Mouse (Mus musculus): Measurements from ENCODE around the gene Olfr314. TPM values are rescaled to one million over a fixed set of nuclear protein-coding genes. Genes with fewer than 3 reads are reported as not detected.
"Not testable (repeated sequence)": the region's sequence is repeated elsewhere in the genome, so short reads cannot be mapped to it uniquely, and the experiment has no call there.

The Olfr314 gene
- polyA plus RNA-seq, 1 experiment = not detected

DNA sequence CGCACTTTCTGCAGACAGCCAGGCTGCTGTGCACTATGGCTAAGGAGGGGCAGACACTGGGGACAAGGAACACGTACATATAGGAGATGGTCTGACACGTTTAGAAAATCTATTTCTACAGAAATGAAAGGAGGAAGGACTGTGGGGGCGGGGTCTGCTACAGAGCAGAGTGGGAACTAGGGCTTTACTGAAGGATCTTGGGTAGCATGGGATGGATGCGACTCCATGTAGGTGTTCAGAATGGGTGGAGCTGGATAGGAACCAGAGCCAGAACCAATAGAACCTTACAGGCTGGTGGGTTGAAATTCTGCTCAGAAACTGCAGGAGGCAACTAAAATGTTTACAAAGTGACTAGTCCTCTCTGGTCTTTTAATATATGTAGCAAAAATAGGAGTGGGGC, 17.0 kb downstream of the Olfr314 start:
- DNase-seq = no peak
- Histone ChIP-seq H3K27ac (ENCODE audit: insufficient read depth, low read depth, low read length) (no peak overlapping the region), H3K4me3 (ENCODE audit: insufficient read depth, low read depth, low read length) (no peak overlapping the region), H3K36me3 (ENCODE audit: control insufficient read depth, insufficient read depth, low read length) (no peaks in the 10 kb centered on the region), H3K27me3 (replicated peaks; ENCODE audit: control insufficient read depth, insufficient read depth, low read length) (no peaks in the 10 kb centered on the region), H3K4me1 (ENCODE audit: control insufficient read depth, insufficient read depth, low read length) (no peaks in the 10 kb centered on the region)
- WGBS = 76% methylated on average over 5 of the region's 5 CpGs
- TF ChIP-seq CTCF (conservative IDR thresholded peaks at IDR 0.05; ENCODE audit: insufficient read depth, insufficient read length, low read depth, low read length) = no peak
- TF ChIP-seq POLR2A (IDR thresholded peaks at IDR 0.05; ENCODE audit: low read depth, low read length) = no peak

DNA sequence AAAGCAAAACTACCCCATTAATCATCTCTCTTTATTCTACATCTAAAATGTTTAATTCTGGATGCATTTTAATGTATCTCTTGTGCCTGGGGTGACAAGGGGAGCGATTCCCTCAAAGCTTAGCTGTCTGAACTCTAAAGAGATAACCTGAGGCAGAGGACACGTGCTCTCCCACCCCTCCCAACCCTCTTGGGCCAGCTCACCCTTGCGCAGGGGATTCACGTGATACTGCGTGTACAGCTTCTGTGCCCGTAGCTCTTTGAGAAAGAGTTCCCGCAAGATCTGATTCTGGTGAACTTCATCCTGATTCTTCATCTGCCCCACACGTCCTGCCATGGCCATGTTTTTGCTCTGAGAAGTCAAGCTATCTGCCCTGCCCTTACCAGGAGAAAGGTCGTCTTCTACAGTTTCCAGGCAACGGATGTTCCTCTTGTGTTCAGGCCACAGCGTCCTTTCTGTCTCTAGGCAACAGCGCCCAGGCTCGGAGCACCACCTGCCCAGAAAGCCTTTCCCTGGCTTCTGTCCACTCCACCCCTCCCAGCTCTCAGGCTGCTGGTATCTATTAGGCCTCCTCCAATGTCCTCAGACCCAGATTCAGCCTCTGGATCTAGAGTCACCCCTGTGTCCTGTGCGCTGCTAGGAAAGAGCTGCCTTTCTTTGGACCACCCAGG, 18.9 kb downstream of the Olfr314 start, which contains the start of gene Fam183b:
Gene Fam183b, minus strand, starts transcription at position 403 of the 671 bp plus-strand sequence.
- Histone ChIP-seq H3K27ac (ENCODE audit: insufficient read depth, low read depth, low read length) (no peak within 1 kb of the TSS), H3K27me3 (replicated peaks; ENCODE audit: control insufficient read depth, insufficient read depth, low read length) (no peaks in the 10 kb centered on the region), H3K4me1 (ENCODE audit: control insufficient read depth, insufficient read depth, low read length) (no peaks in the 10 kb centered on the region), H3K36me3 (ENCODE audit: control insufficient read depth, insufficient read depth, low read length) (no peaks in the 10 kb centered on the region), H3K4me3 (ENCODE audit: insufficient read depth, low read depth, low read length) (no peak within 1 kb of the TSS)
- WGBS = 44% methylated on average over 14 of the region's 14 CpGs
- TF ChIP-seq POLR2A (IDR thresholded peaks at IDR 0.05; ENCODE audit: low read depth, low read length) (no peak), CTCF (conservative IDR thresholded peaks at IDR 0.05; ENCODE audit: insufficient read depth, insufficient read length, low read depth, low read length) (no peak)
- no peak for DNase-seq

DNA sequence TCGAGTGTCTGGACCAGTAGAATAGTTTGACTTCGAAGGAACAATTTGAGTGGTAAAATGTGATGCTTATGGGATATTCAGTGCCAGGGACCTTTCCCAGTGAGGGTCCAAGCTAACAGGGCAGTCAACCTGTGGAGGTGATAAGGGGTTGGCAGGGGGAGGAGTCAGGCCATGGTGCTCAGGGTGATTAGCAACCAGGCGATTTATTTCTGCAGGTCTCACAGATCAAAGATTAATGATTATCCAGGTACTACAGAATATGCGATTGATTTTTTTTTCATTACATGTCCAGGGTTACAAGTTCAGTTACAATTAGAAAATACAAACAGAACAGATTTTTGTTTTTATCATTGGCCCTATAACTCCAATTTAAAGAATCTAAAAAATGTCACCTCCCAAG, 21.1 kb downstream of the Olfr314 start:
- Histone ChIP-seq H3K4me1 (ENCODE audit: control insufficient read depth, insufficient read depth, low read length) (no peaks in the 10 kb centered on the region), H3K36me3 (ENCODE audit: control insufficient read depth, insufficient read depth, low read length) (no peaks in the 10 kb centered on the region), H3K27ac (ENCODE audit: insufficient read depth, low read depth, low read length) (no peak overlapping the region), H3K27me3 (replicated peaks; ENCODE audit: control insufficient read depth, insufficient read depth, low read length) (no peaks in the 10 kb centered on the region), H3K4me3 (ENCODE audit: insufficient read depth, low read depth, low read length) (no peak overlapping the region)
- no peak for DNase-seq
- 48% methylated on average over 4 of the region's 4 CpGs for WGBS
- TF ChIP-seq CTCF (conservative IDR thresholded peaks at IDR 0.05; ENCODE audit: insufficient read depth, insufficient read length, low read depth, low read length) = no peak
- TF ChIP-seq POLR2A (IDR thresholded peaks at IDR 0.05; ENCODE audit: low read depth, low read length) = no peak

DNA sequence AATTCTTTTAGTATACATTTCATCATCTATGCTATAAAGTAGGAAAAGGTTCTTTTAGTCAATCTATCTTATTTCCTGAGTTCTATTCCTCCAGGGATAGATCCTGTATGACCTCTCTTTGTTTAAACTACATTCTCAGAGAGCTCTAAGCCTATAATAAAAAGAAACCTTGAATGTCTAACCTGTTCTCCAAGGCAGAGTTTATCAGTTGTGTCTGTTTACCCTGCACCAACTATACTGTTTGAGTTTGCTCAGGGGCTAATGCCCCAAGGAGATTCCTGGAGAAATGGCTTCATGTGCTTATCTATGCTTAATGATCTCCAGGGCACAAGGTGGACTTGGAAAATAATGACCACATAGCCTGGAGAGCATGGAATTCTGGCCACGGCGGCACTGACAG, 21.6 kb downstream of the Olfr314 start:
- TF ChIP-seq POLR2A (IDR thresholded peaks at IDR 0.05; ENCODE audit: low read depth, low read length) = no peak
- no peak for TF ChIP-seq CTCF (conservative IDR thresholded peaks at IDR 0.05; ENCODE audit: insufficient read depth, insufficient read length, low read depth, low read length)
- no peak for DNase-seq
- no peaks in the 10 kb centered on the region for H3K27me3 ChIP-seq (replicated peaks; ENCODE audit: control insufficient read depth, insufficient read depth, low read length)

DNA sequence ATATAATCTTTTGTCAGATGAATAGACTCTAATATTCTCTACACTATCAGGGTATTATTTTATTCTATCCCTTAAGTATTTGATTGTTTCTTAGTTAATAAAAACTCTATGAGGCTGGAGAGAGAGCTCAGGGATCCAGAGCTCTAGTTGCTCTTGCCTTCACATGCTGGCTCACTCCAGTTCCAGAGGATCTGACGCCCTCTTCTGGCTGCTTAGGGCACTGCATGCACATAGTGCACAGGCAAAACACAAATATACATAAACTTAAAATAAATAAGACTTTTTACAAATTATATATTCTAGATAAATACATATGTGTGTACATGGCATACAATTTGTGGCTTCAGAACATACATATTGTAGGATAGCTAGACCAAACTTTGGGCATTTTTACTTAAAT, 29.2 kb downstream of the Olfr314 start:
- TF ChIP-seq CTCF (conservative IDR thresholded peaks at IDR 0.05; ENCODE audit: insufficient read depth, insufficient read length, low read depth, low read length) (peak; percentile 50), POLR2A (IDR thresholded peaks at IDR 0.05; ENCODE audit: low read depth, low read length) (no peak)

More for the DNA sequence above, 21.6 kb downstream of the Olfr314 start:
- H3K4me3 ChIP-seq (ENCODE audit: insufficient read depth, low read depth, low read length) = no peak overlapping the region
- WGBS = 55% methylated on average over 2 of the region's 2 CpGs
- no peaks in the 10 kb centered on the region for H3K4me1 ChIP-seq (ENCODE audit: control insufficient read depth, insufficient read depth, low read length)
- H3K27ac ChIP-seq (ENCODE audit: insufficient read depth, low read depth, low read length) = no peak overlapping the region
- no peaks in the 10 kb centered on the region for H3K36me3 ChIP-seq (ENCODE audit: control insufficient read depth, insufficient read depth, low read length)

DNA sequence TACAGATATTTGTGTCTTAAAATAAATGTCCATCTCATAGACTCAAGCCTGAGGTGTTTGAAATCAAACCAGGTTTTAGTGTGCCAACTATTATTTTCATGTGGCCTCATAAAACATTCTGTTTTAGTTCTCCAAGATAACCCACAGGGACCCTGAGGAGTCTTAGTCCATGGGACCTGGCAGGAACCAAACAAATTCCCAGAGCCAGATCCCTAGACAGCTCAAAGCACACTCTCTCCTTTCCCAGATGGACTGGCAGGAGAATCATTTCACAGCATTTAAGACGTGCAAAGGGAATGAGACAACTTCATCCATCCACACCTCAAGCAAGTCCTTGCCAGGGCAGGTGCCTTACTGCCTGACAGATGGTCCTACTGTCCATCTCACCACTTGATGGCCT, 31.9 kb downstream of the Olfr314 start, which contains the start of gene Olfr313:
Gene Olfr313, plus strand, starts transcription at position 301 of the 400 bp plus-strand sequence.
- H3K27ac ChIP-seq (ENCODE audit: insufficient read depth, low read depth, low read length); H3K4me3 ChIP-seq (ENCODE audit: insufficient read depth, low read depth, low read length); H3K4me1 ChIP-seq (ENCODE audit: control insufficient read depth, insufficient read depth, low read length); DNase-seq; H3K27me3 ChIP-seq (replicated peaks; ENCODE audit: control insufficient read depth, insufficient read depth, low read length); H3K36me3 ChIP-seq (ENCODE audit: control insufficient read depth, insufficient read depth, low read length): not testable (repeated sequence)
- WGBS = 54% methylated on average over 1 of the region's 1 CpGs

More for the DNA sequence above, 29.2 kb downstream of the Olfr314 start:
- WGBS = 13% methylated on average over 1 of the region's 1 CpGs
- Histone ChIP-seq H3K4me1 (ENCODE audit: control insufficient read depth, insufficient read depth, low read length) (no peaks in the 10 kb centered on the region), H3K27me3 (replicated peaks; ENCODE audit: control insufficient read depth, insufficient read depth, low read length) (no peaks in the 10 kb centered on the region), H3K4me3 (ENCODE audit: insufficient read depth, low read depth, low read length) (no peak overlapping the region), H3K27ac (ENCODE audit: insufficient read depth, low read depth, low read length) (no peak overlapping the region), H3K36me3 (ENCODE audit: control insufficient read depth, insufficient read depth, low read length) (no peaks in the 10 kb centered on the region)
- no peak for DNase-seq

DNA sequence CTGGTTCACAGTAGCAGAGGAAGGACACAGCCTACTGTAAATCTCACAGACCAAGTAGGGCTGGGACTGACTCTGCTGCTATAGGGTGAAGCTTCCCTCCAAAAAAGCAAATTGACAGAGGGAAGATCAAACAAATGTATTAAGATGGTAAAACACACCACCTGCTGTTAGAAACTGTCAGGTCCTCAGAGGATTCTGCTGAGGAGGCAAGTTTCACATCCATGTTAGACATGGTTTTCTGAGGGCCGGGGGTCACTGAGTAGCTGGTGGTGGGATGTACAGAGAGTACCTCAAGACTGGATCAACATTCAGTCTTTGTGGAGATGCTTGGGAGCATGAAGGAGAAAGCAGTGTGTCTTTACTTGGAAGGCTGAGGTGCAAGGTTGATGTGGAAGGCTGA, 32.9 kb downstream of the Olfr314 start:
- Histone ChIP-seq H3K4me3 (ENCODE audit: insufficient read depth, low read depth, low read length) (no peak overlapping the region), H3K4me1 (ENCODE audit: control insufficient read depth, insufficient read depth, low read length) (no peaks in the 10 kb centered on the region), H3K36me3 (ENCODE audit: control insufficient read depth, insufficient read depth, low read length) (no peaks in the 10 kb centered on the region), H3K27ac (ENCODE audit: insufficient read depth, low read depth, low read length) (no peak overlapping the region), H3K27me3 (replicated peaks; ENCODE audit: control insufficient read depth, insufficient read depth, low read length) (no peaks in the 10 kb centered on the region)
- no peak for TF ChIP-seq POLR2A (IDR thresholded peaks at IDR 0.05; ENCODE audit: low read depth, low read length)
- no peak for TF ChIP-seq CTCF (conservative IDR thresholded peaks at IDR 0.05; ENCODE audit: insufficient read depth, insufficient read length, low read depth, low read length)
- no peak for DNase-seq
- WGBS = 86% methylated on average over 1 of the region's 1 CpGs

DNA sequence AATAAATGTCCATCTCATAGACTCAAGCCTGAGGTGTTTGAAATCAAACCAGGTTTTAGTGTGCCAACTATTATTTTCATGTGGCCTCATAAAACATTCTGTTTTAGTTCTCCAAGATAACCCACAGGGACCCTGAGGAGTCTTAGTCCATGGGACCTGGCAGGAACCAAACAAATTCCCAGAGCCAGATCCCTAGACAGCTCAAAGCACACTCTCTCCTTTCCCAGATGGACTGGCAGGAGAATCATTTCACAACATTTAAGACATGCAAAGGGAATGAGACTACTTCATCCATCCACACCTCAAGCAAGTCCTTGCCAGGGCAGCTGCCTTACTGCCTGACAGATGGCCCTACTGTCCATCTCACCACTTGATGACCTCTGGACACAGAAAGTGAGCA, 46.2 kb downstream of the Olfr314 start, which contains the start of gene Olfr312:
Gene Olfr312, plus strand, starts transcription at position 301 of the 400 bp plus-strand sequence.
- H3K4me3 ChIP-seq (ENCODE audit: insufficient read depth, low read depth, low read length); H3K27ac ChIP-seq (ENCODE audit: insufficient read depth, low read depth, low read length); DNase-seq; H3K36me3 ChIP-seq (ENCODE audit: control insufficient read depth, insufficient read depth, low read length); H3K27me3 ChIP-seq (replicated peaks; ENCODE audit: control insufficient read depth, insufficient read depth, low read length); H3K4me1 ChIP-seq (ENCODE audit: control insufficient read depth, insufficient read depth, low read length): not testable (repeated sequence)
